Mouse (Mus musculus): ENCODE measurements around the gene Gm21704.
"Not testable (repeated sequence)": the region's sequence is repeated elsewhere in the genome, so short reads cannot be mapped to it uniquely, and the experiment has no call there.

The Gm21704 gene

GRCm38 (mm10) chrY:3410067-3410466 lies at the start of gene Gm21704, which contains the start of gene Gm21708:
TSS of gene Gm21704 (minus strand) at chrY:3410167.
TSS of gene Gm21708 (minus strand) at chrY:3410167.
- not testable (repeated sequence) for DNase-seq (ENCODE audit: low spot score in 2 of 2)

- not testable (repeated sequence) for DNase-seq (ENCODE audit: low spot score in 2 of 2)
Observed at GRCm38 (mm10) chrY:3345229-3345628, 64.7 kb downstream of the Gm21704 start, which contains the start of gene Gm21693. TSS of gene Gm21693 (minus strand) at chrY:3345329.

- peak; percentile 10 to 12 for DNase-seq (ENCODE audit: low spot score in 2 of 2)
Observed at GRCm38 (mm10) chrY:3340661-3341060, 69.3 kb downstream of the Gm21704 start.
